Mouse (Mus musculus): ENCODE measurements around the gene Galnt16.

The Galnt16 gene

DNA sequence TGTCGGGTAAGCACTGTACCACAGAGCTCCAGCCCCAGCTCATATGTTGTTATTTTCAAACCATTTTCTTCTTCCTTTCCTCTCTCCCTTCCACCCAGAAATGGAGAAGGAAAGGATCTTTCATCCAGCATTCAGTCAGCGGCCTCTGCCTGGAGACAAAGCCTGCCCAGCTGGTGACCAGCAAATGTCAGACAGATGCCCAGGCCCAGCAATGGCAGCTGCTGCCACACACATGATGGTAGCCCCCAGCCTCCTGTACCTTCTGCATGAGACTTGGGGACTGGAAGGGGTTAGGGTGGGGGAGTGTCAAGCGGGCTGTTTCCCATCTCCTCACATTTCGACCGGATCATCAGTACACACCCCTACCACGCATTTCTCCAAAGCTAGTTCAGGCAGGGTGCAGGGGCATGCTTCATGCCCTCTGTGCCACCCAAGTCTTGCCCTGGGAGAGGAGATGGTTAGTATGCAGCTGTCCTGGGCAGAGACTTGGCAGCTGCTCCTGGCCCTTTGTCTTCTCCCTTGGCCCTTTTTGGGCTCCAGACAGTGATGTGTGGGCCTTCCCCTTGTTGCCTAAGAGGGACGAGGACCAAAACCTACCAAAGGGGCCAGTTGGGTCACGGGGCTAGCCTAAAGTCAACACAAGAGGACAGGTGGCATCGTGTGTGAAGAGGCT is 83.7 kb downstream of the Galnt16 start:
- DNase-seq: no peak

DNA sequence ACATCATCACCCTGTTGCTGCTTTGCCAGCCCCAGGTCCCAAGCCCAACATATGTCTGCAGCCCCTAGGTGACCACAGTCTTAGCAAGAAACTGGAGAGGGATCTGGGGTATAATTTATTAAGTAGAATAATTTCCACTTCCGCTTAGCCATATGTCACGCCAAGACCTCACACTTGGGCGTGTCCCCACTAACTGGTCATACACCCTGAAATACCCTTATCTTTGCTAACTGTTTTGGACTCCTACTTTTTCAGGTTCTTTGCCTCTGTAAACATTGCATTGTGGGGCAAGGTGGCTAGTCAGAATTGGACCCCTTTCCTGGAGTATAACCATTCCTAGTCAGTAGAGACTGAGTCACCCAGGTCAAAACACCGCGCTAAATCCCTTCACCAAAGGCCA is 84.4 kb downstream of the Galnt16 start:
- DNase-seq: no peak

DNA sequence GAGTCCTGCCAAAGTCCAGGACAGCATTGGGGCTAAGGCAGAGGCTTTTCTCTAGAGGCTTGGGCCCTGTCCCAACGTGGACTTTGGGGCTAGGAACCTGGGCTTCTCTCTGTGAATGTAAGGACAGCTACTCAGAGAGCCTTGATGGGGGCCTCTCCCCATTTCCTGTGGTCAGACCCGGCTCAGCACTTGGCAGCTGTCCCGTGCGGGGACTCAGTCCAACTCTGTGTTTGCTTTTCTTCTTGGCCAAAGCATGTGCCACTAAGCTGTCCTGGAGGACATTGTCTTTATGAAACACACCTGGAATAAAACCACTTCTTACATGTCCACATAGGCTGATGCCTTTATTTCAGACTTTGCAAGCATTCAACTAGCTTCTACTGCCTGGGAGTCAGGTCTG is 85.5 kb downstream of the Galnt16 start:
- DNase-seq: no peak

DNA sequence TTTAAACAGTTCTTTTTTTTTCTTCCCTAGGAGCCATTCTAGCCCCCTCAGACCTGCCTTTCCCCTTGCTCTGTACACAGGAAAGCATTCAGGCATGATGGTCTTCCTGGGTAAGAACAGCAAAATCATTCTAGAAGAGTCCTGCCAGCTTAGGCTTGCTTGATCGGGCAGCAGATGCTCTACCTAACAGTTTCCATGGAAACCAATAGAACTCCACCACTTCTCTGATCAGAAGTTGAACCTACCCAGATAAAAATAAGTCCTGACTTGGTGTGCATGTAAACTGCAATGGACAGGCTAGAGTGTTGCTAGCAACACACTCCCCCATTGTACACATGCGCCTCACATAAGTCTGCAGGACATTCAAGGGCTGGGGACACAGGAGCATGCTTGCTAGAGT is 86.1 kb downstream of the Galnt16 start:
- DNase-seq: no peak

DNA sequence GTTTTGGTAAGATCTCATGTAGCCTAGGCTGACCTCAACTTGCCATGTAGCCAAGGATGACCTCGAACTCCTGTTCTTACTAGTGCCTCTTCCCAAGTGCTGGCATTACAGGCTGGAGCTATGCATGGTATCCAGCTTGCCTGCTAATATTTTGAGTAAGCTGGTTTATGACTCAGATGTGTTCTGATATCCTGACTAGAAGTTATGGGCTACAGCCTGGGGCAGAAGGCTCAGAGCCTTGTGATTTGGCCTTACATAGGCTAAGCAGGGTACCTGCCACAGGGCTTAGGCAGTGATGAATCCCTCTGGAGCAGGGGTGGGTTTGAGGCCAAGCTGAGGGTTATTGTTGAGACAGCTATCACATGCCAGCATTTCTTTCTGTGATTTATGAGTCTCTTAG is 90.5 kb downstream of the Galnt16 start:
- no peak for DNase-seq

DNA sequence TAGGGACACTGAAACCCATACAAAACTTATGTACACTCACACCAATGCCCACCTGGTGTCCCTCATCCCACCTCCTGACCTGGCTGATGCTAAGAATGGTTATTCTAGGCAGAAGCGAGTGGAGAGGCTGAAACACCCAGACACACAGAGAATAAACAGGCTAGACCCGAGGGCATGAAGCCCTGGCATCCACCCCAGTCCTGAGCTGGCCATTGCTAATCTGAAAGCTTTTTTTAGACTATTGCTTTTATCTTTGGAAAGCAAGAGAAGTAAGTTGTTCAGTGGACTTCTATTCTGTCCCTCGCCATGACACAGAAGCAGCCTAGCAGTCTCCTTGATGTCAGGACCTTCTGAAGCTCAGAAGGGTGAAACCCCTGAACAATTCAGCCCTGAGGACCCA is 91.9 kb downstream of the Galnt16 start:
- no peak for DNase-seq

DNA sequence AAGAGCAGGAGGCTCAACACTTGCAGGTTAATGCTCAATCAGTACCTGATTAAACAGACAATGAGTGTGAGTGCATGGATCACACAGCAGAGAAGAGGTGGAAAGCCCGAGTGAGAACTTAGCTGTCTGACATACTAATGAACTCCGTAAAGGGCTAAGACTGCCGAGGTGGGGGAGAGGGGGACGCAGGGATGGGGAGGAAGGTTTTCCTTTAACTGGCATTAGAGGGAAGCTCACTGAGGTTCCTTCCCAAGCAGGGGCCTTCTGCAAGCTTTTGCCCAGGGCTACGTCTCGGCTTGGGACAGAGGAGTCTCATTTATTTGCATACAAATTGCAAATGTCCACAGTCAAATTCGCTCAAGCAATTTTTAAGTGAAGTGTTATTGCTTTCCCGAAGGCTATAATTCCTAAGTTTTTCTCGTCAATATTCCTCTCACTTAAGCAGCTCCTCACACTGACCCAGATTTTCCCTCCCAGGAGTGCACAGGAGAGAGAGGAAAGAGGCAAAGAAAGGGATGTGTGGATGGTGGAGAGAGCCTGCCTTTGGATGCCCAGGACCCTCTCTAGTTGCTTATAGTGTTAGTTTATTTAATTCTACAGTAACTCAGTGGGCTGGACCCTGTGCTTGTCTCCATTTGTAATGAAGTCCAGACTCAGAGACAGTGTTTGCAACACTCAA is 94.2 kb downstream of the Galnt16 start:
- DNase-seq: no peak

DNA sequence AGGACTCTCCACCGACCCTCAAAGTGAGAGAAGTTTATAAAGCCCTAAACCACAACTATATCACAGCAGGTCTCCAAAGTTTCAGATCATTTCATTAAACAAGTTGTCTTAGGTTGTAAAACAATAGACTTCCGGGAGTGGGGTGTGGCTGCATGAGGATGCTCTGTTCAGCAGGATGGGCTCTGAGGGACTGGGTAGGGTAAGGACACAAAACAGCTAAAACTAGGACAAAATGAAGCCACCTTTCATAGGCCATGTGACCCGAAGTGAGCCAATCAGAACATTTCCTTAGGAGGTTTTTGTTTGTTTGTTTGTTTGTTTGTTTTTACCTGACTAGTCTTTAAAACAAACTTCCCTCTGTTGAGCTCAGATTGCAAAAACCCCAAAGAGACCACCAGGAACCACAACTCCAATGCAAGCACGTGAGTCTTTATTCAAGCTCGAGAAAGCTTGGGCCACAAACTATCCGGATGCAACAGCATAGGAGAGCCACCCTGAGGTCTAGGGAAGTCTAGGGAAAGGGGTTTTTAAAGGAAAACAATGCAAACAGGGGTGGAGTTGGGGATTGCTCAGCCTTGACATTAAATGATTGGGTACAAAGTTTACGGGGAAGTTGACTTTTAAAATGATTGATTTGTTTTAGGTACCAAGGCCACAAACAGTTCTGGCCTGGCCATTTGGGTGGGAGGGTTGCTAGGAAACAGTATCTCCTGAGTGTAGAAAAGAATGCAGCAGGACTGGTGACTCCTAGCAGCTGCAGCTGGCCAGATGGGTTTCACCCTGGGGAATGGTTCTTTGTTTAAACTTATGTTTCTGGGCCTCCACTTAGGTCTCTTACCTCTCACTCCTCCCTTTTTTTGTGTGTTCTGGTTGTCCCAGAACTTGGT is 97.5 kb downstream of the Galnt16 start:
- no peak for DNase-seq

DNA sequence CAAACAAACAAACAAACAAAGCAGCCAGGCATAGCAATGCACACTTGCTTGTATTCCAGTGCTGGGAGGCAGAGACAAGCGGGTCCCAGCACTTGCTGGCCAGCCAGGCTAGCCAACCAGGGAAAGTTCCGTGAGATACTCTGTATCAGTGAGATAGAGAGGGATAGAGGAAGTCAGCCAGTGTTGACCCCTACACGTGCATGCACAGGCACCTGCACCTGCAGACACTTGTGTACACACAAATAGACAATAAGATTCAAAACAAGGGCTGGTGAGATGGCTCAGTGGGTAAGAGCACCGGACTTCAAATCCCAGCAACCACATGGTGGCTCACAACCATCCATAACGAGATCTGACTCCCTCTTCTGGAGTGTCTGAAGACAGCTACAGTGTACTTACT is 102.4 kb downstream of the Galnt16 start:
- DNase-seq: no peak

DNA sequence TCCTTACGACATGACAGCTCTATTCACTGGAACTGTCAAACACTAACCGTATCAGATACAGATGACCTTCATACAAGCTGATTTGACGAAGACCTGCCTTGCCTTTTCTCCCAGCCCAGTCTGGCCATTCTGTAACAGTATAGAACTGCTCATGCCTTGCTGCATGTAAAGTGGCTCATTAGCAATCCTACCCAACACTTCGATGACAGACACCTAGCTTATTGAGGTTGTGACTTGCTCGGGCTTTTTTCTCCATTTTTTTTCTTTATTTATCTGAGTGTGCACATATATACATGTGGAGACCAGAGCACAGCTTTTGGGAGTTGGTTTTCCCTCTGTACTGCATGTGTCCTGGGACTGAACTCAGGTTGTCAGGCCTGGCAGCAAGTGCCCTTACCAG is 113.7 kb downstream of the Galnt16 start:
- no peak for DNase-seq

DNA sequence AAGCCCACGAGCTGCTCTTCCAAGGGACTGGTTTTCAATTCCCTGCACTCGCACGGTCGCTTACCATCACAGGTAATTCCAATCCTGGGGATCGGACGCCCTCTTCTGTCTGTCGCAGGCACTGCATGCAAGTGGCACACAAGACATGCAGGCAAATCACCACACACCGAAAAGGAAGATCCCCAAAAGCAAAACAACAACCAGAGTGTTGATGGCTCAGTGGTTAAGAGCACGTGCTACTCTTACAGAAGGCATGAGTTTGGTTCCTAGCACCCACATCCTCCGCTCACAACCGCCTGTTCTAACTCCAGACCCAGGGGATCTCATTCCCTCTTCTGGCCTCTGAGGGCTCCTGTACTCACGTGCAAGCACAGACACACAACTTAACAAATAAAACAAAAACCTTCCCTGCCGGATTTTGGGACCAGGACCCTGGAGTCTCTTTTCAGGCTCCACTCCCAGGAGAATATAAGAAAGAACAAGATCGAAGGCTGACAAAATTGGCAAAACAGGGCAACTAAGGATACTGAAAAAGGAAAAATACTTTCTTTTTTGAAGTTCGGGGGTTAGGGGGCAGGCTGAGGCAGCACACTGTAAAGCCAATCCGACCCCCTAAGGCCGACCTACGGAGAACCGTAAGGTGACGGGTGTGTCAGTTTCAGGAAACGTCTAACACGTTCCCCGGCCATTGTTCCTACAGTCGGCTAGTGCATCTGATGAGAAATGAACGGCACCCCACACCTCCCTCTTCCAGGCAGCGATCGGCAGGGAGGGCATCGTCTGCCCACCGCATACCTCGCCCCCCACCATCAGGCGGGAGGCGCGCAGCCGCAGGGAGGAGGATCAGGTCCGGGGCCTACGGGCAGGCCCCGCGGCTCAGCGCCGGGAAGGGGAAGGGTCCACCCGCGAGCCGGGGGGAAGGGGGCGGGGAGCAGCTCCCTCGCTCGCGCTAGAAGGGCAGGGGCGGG is 124.9 kb downstream of the Galnt16 start:
- DNase-seq: peak; percentile 69

DNA sequence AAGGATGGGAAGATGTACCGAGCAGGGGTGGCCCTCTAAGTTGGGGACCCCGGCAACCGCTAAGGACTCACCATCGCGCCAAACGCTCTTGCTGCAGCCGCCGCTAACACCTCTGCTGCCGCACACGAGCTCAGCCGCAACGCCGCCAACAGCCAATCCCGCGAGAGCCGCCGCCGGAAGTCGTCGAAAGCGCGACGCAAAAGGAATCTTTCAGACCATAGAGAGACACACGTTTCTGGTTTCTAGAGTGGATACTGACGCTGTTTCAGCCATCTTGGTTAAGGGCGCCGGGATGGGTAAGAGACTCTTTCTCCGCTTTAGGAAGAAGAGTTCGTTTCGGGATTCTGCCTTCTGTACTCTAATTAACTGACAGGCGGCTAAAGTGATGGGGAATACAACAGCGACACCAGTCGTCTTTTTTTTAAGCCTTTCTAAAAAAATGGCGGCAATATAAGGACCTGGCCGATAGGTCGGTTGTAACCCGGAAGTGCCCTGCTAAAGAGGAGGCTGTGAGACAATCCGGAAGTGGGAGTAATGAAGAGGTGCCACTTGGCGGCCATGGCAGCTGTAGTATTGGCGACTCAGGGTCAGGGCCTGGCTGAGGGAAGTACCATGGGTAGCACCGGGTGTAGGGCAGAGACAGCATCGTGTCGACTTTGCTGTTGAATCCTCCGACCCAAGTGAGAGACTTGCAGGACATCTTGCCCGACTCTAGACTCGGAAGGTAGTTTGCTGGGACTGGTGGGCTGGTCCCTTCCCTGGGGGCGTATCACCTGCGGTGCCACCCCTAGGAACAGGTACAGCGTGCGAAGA is 125.8 kb downstream of the Galnt16 start, which contains the start of the genes Slc39a9 and Erh:
Gene Slc39a9 (plus strand): TSS at position 191 of the 813 bp plus-strand sequence.
Gene Erh (minus strand): TSS at position 649 of the 813 bp plus-strand sequence.
- DNase-seq: peak; percentile 92

DNA sequence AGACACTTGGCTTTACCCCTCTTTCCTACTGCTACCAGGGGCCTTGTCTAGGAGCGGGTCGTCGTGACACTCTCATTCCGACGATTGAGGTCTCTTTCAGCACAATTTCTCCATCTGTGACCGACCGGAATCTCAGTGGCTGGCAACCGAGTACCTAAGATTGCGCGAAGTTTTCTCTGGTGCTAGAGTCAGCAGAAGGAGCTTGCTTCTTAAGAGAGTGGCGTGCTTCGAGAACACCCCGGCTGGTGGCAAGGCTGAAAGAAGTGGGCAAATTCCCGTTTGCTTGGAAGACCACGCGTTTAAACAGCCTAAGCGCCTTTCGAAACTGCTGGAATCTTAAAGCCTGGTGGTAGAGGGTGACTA is 126.4 kb downstream of the Galnt16 start:
- DNase-seq: no peak

DNA sequence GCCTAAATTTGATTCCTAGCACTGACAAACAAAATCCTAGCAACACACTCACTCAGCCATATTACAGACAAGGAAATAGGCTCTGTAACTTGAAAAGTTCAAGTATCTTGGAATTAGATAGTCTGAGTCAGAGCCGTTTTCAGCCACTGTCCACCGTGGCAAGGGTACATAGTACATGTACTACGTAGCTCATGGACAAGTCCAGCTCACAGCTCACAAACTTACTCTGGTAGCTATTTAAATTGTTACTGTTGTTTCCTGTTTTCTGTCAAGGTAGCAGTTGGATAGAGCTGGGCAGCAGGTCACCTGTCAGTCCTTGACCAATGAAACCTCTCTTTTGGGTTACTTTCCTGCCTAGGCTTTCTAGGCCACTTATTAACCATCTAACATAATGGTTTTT is 128.3 kb downstream of the Galnt16 start:
- no peak for DNase-seq

DNA sequence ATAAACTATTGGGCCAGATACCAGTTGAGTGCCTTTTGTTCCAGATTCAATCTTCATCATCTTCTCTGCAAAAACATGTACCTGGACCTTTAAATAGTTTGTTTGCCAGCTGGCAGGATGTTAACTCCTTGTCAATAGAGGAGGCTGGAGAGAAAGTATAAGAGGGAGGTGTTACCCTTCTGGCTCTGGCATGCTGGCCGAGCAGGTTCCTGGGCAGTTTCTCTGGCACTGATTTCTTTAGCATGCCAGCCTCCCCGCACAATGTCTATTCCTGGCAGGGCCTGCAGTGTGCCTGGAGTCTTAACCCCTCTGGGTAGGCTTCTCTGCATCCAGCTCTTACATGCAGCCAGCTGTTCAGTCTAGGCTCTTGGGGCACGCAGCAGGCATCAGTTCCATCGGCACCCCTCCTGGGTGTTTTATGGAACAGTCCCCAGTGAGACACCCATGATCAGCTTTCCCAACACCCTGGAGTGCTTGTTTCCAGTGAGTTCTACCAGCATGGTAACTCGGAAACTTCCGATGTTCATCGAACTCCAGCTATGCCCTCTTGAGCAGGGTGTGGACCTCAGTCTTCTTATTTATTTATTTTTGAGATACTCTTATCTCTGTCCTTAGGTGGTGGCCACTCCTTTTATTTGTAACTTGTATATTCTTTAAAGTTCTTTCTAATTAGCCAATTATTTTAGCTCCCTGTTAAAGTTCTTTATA is 136.0 kb downstream of the Galnt16 start:
- no peak for DNase-seq

DNA sequence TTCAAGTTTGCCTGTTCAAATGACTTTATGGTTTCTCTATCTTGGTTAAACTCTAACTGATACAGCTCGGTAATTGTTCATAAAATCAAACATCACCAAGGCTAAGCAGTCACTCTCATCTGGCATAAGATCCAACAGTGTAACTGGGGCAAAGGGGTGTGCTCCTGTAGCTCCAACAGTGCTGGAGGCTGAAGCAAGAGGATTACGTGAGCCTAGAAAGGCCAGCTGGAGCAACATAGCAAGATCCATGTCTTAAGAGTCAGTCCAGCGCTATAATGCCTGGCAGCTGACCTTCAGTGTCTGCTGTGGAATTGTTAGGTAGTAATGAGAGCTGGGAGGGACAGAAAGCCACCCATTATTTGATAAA is 136.6 kb downstream of the Galnt16 start:
- DNase-seq: no peak

DNA sequence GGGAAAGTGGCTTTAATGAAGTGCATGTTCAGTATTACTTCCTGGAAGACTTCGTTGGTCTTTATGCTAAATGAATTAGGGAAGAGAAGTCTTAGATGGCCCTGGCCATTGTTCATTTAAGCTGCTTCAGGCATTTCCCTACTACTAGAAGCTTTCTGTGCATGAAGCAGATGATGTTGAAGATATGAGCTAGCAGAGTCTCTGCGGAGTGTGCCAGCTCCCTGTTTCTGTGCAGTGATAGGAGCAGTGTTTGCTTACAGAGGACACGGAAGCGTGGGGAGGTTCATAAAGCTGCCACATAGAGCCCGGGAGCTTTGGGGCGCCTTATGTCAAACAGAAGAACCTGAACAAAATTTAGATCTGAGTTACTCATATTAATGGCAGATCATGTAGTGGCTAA is 140.6 kb downstream of the Galnt16 start:
- DNase-seq: no peak

DNA sequence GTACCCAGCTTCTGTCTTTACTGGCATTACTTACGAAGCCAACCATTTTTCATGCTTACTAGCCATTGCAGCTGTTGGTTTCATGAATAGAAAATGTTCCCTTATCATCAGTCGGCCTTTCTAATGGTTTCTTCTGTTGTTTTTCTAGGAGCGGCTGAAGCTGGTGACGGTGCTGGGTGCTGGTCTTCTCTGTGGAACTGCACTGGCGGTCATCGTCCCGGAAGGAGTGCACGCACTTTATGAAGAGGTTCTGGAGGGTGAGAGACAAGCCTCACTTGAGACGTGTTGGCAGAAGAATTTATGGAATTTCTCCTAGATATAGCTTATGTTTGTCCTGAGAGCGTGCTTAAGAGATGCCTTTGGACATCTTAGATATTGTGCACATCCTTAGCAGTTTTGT is 144.2 kb downstream of the Galnt16 start:
- DNase-seq: no peak

DNA sequence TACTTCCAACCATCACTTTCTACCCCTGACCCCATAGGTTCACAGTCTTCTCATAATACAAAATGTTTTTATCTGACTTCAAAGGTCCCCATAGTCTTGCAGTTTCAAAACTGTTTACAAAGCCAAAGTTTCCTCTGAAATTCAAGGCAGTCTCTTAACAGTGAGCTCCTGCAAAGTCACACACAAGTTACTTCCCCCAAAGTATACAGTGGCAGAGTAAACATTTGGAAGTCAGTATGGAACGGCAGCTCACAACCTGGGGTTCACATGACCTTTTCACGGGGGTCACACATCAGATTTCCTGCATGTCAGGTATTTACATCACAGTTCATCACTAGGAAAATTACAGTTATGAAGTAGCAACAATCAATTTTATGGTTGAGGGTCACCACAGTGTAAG is 145.9 kb downstream of the Galnt16 start:
- DNase-seq: no peak

DNA sequence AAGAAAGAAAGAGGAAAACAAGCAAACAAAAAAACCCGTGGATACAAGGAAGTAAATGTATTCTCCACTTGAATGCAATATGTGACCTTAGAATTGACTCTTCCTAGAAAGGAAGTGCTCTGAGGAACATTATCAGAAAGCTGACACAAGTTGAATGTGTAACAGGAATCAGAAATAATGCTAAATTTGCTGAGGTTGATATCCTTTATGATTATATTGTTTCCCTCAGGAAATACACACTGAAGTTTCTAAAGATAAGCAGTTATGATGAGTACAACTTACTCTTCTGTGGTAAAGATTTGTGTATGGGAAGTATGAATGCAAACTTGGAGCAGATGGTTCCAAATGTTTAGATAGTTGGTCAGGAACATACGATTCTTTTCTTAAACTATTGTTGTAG is 150.3 kb downstream of the Galnt16 start:
- DNase-seq: no peak

DNA sequence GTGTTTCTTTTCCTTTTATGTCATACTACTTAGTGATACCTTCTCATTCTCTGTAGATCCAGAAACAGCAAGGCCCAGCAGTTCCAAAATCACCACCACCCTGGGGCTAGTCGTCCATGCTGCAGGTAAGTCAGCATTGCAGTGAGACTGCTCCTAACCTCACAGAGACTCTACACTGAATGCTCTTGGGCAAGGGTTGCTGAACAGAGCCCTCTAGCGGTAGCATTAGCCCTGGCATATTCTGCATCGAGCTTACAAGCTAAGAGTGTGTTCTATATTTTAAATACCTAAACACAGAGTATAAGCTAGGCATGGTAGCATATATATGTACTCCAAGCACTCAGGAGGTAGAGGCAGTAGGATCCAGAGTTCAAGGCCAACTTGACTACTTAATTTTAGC is 155.1 kb downstream of the Galnt16 start:
- DNase-seq: peak; percentile 53
